Mouse (Mus musculus): Measurements from ENCODE around the gene Pip4k2c. TPM values are rescaled to one million over a fixed set of nuclear protein-coding genes. Genes with fewer than 3 reads are reported as not detected.

The Pip4k2c gene
- polyA plus RNA-seq, 1 experiment from 2014 or later: 18.4 TPM

GRCm38 (mm10) chr10:127200279-127200678, 11.1 kb downstream of the Pip4k2c start:
- Histone ChIP-seq H3K4me3 (ENCODE audit: low read depth, low read length) (no peak overlapping the region), H3K4me2 (ENCODE audit: low read length) (no peak overlapping the region), H3K27ac (ENCODE audit: low read length) (no peak overlapping the region), H3K27me3 (ENCODE audit: control insufficient read depth, insufficient read depth, low read depth, low read length) (no peaks in the 10 kb centered on the region), H3K4me1 (ENCODE audit: control insufficient read depth, insufficient read depth, low read length) (peaks cover 8% of the 10 kb centered on the region), H3K9ac (ENCODE audit: low read depth, low read length) (no peak overlapping the region), H3K36me3 (ENCODE audit: control insufficient read depth, insufficient read depth, low read length) (peaks cover 35% of the 10 kb centered on the region), H3K9me3 (replicated peaks; ENCODE audit: control insufficient read depth, low read length, poor library complexity, severe bottlenecking) (no peaks in the 10 kb centered on the region)
- 87% methylated on average over 8 of the region's 8 CpGs for WGBS
- no peak for ATAC-seq

DNA sequence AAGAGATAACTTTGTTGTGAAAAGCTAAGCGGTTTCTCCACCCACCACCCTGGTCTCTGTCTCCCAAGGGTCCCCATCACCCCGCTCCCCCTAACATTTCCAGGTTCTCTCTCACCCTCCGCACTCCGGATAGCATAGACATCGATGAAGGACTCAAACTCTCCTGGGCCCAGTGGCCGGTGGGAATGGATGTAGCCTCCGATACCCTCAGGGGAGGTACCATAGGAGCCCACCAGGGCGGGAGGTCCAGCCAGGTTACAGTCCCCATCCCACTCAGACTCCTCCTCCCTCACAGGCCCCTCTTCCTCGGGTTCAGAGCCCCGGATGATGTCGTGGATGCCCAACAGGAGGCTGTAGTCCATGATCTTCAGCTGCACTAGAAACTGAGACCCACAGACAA, 11.9 kb downstream of the Pip4k2c start:
- WGBS: 87% methylated on average over 11 of the region's 11 CpGs
- H3K9me3 ChIP-seq (replicated peaks; ENCODE audit: control insufficient read depth, low read length, poor library complexity, severe bottlenecking): no peaks in the 10 kb centered on the region
- H3K4me2 ChIP-seq (ENCODE audit: low read length): no peak overlapping the region
- no peaks in the 10 kb centered on the region for H3K27me3 ChIP-seq (ENCODE audit: control insufficient read depth, insufficient read depth, low read depth, low read length)
- ATAC-seq: no peak
- no peak overlapping the region for H3K4me3 ChIP-seq (ENCODE audit: low read depth, low read length)
- no peak overlapping the region for H3K9ac ChIP-seq (ENCODE audit: low read depth, low read length)
- H3K36me3 ChIP-seq (ENCODE audit: control insufficient read depth, insufficient read depth, low read length): peaks cover 31% of the 10 kb centered on the region
- no peak overlapping the region for H3K27ac ChIP-seq (ENCODE audit: low read length)
- H3K4me1 ChIP-seq (ENCODE audit: control insufficient read depth, insufficient read depth, low read length): peaks cover 12% of the 10 kb centered on the region

DNA sequence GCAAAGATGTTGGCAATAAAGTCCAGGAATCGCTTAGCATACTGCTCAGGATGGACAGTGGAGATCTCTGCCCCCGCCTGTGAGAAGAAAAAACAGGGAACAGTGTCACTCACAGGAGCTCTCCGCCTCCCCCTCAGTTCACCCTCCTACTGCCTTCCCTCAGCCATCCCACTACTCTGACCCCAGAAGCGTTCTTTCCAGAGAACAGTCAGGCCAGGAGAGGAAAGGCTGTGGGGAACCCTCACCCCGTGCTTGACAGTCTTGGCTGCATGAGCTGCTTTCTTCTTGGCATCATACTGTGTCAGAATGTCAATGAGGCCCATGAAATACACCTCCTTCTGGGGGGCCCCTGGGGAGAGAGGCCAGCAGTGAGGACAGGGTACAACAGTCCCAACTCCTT, 12.3 kb downstream of the Pip4k2c start:
- ATAC-seq: no peak
- Histone ChIP-seq H3K9me3 (replicated peaks; ENCODE audit: control insufficient read depth, low read length, poor library complexity, severe bottlenecking) (no peaks in the 10 kb centered on the region), H3K36me3 (ENCODE audit: control insufficient read depth, insufficient read depth, low read length) (peaks cover 29% of the 10 kb centered on the region), H3K4me1 (ENCODE audit: control insufficient read depth, insufficient read depth, low read length) (peaks cover 16% of the 10 kb centered on the region), H3K4me3 (ENCODE audit: low read depth, low read length) (no peak overlapping the region), H3K27me3 (ENCODE audit: control insufficient read depth, insufficient read depth, low read depth, low read length) (no peaks in the 10 kb centered on the region), H3K27ac (ENCODE audit: low read length) (no peak overlapping the region), H3K9ac (ENCODE audit: low read depth, low read length) (no peak overlapping the region), H3K4me2 (ENCODE audit: low read length) (no peak overlapping the region)
- 57% methylated on average over 5 of the region's 5 CpGs for WGBS

GRCm38 (mm10) chr10:127198492-127198891, 12.9 kb downstream of the Pip4k2c start:
- H3K4me2 ChIP-seq (ENCODE audit: low read length): no peak overlapping the region
- no peaks in the 10 kb centered on the region for H3K27me3 ChIP-seq (ENCODE audit: control insufficient read depth, insufficient read depth, low read depth, low read length)
- peaks cover 16% of the 10 kb centered on the region for H3K4me1 ChIP-seq (ENCODE audit: control insufficient read depth, insufficient read depth, low read length)
- ATAC-seq: no peak
- no peak overlapping the region for H3K4me3 ChIP-seq (ENCODE audit: low read depth, low read length)
- 73% methylated on average over 2 of the region's 2 CpGs for WGBS
- no peak overlapping the region for H3K27ac ChIP-seq (ENCODE audit: low read length)
- H3K9me3 ChIP-seq (replicated peaks; ENCODE audit: control insufficient read depth, low read length, poor library complexity, severe bottlenecking): no peaks in the 10 kb centered on the region
- peaks cover 24% of the 10 kb centered on the region for H3K36me3 ChIP-seq (ENCODE audit: control insufficient read depth, insufficient read depth, low read length)
- H3K9ac ChIP-seq (ENCODE audit: low read depth, low read length): no peak overlapping the region

- Histone ChIP-seq H3K4me2 (ENCODE audit: low read length) (no peak overlapping the region), H3K36me3 (ENCODE audit: control insufficient read depth, insufficient read depth, low read length) (peaks cover 19% of the 10 kb centered on the region), H3K9ac (ENCODE audit: low read depth, low read length) (no peak overlapping the region), H3K9me3 (replicated peaks; ENCODE audit: control insufficient read depth, low read length, poor library complexity, severe bottlenecking) (no peaks in the 10 kb centered on the region), H3K27me3 (ENCODE audit: control insufficient read depth, insufficient read depth, low read depth, low read length) (no peaks in the 10 kb centered on the region), H3K4me3 (ENCODE audit: low read depth, low read length) (no peak overlapping the region), H3K27ac (ENCODE audit: low read length) (no peak overlapping the region), H3K4me1 (ENCODE audit: control insufficient read depth, insufficient read depth, low read length) (peaks cover 16% of the 10 kb centered on the region)
- ATAC-seq: no peak
- WGBS: 84% methylated on average over 11 of the region's 11 CpGs
These were observed 13.8 kb downstream of the Pip4k2c start for GRCm38 (mm10) chr10:127197505-127198110.

GRCm38 (mm10) chr10:127197104-127197503, 14.3 kb downstream of the Pip4k2c start:
- Histone ChIP-seq H3K27ac (ENCODE audit: low read length) (0 out of 2 replicates have a peak overlapping the region, but pooled peaks have one; percentile 32), H3K4me1 (ENCODE audit: control insufficient read depth, insufficient read depth, low read length) (peaks cover 16% of the 10 kb centered on the region), H3K9me3 (replicated peaks; ENCODE audit: control insufficient read depth, low read length, poor library complexity, severe bottlenecking) (no peaks in the 10 kb centered on the region), H3K4me2 (ENCODE audit: low read length) (no peak overlapping the region), H3K4me3 (ENCODE audit: low read depth, low read length) (no peak overlapping the region), H3K9ac (ENCODE audit: low read depth, low read length) (no peak overlapping the region), H3K36me3 (ENCODE audit: control insufficient read depth, insufficient read depth, low read length) (peaks cover 21% of the 10 kb centered on the region), H3K27me3 (ENCODE audit: control insufficient read depth, insufficient read depth, low read depth, low read length) (no peaks in the 10 kb centered on the region)
- WGBS: 91% methylated on average over 8 of the region's 8 CpGs
- ATAC-seq: no peak

DNA sequence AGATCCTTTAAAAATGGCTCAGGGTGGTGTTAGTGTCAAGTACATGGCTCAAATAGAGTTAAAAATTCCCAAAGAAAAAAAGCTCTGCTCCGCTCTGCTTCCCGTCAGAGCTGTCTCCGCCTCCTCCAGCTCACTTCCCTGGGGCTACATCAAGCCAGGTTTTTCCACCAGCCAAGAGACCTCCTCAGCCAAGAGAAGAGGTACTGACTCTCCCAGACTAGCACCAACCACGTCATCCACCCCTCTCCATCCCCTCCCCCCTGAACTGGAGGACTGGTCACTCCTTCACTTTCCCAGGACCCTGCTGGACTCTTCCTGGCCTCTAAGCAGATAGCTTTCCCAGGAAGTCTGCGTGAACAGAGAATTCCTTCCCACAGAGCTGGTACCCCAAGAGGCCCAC, 15.0 kb downstream of the Pip4k2c start:
- Histone ChIP-seq H3K4me2 (ENCODE audit: low read length) (peak overlapping the region; percentile 90), H3K4me1 (ENCODE audit: control insufficient read depth, insufficient read depth, low read length) (peaks cover 16% of the 10 kb centered on the region), H3K27ac (ENCODE audit: low read length) (peak overlapping the region; percentile 91), H3K36me3 (ENCODE audit: control insufficient read depth, insufficient read depth, low read length) (peaks cover 24% of the 10 kb centered on the region), H3K4me3 (ENCODE audit: low read depth, low read length) (peak overlapping the region; percentile 78), H3K27me3 (ENCODE audit: control insufficient read depth, insufficient read depth, low read depth, low read length) (no peaks in the 10 kb centered on the region), H3K9ac (ENCODE audit: low read depth, low read length) (peak overlapping the region; percentile 98; the same call in 1 of the 2 replicates), H3K9me3 (replicated peaks; ENCODE audit: control insufficient read depth, low read length, poor library complexity, severe bottlenecking) (no peaks in the 10 kb centered on the region)
- under 1% methylated on average over 5 of the region's 5 CpGs for WGBS
- ATAC-seq: peak; percentile 49

DNA sequence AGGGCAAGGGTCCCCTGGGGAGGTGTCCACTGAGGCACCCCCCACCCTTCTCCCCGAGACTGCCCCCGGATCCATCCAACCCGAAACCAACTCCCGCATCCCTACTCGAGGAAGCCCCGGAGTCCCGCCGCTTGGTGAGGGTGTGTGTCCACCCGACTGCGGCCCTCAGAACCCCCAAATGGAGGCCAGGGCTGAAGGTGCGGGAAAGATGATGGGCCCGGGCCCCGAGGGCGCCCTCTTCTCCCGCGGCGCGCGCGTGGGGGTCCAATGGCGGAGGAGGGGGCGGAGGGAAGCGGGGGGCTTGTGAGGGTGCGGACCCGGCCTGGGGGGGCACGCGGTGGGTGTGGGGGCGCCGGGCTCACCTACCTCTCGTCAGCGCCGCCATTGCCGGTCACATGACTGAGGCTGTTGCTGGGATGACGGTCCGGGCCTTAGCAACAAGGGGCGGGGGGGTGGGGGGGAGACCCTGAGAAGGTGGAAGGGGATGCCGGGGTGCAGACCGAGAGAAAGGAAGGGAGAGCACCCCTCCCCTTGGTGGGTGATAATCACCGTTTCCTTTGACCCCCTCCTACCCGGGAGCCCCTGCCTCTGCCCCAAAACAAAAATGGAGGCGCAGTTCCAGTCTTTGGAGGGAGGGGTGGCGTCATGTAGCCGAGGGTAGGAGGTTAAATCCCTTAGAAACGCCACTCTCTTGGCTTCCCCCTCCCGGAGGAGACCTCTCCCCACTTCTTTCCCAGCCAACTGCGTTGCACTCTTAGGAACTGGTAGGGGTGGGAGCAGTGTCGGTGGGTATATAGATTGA, 15.9 kb downstream of the Pip4k2c start, which contains the start of gene Dtx3:
Dtx3 (minus strand) TSS at position 401 of the 802 bp plus-strand sequence.
- peak within 1 kb of the TSS; percentile 78 for H3K4me3 ChIP-seq (ENCODE audit: low read depth, low read length)
- ATAC-seq: peak; percentile 73
- peaks cover 16% of the 10 kb centered on the region for H3K4me1 ChIP-seq (ENCODE audit: control insufficient read depth, insufficient read depth, low read length)
- peaks cover 29% of the 10 kb centered on the region for H3K36me3 ChIP-seq (ENCODE audit: control insufficient read depth, insufficient read depth, low read length)
- peak within 1 kb of the TSS; percentile 90 for H3K4me2 ChIP-seq (ENCODE audit: low read length)
- no peaks in the 10 kb centered on the region for H3K9me3 ChIP-seq (replicated peaks; ENCODE audit: control insufficient read depth, low read length, poor library complexity, severe bottlenecking)
- WGBS: 1% methylated on average over 26 of the region's 47 CpGs
- H3K27me3 ChIP-seq (ENCODE audit: control insufficient read depth, insufficient read depth, low read depth, low read length): no peaks in the 10 kb centered on the region
- peak within 1 kb of the TSS; percentile 98 for H3K9ac ChIP-seq (ENCODE audit: low read depth, low read length)
- peak within 1 kb of the TSS; percentile 91 for H3K27ac ChIP-seq (ENCODE audit: low read length)

Measured in midbrain, embryonic 16.5 days (tissue).